Mouse (Mus musculus) heart, embryonic 12.5 days (tissue): ENCODE data around the gene Aldh1l1. TPM values are rescaled to one million over a fixed set of nuclear protein-coding genes. Genes with fewer than 3 reads are reported as not detected.

Source experiments
- ATAC-seq: fragments of 200-750 bp; cut with Nextera tagmentation; 2 replicates; pipeline ENCODE4 v1.8.0; 2017; ENCODE audit warnings: moderate TSS enrichment, moderate library complexity; ENCODE audit not compliant: insufficient number of reproducible peaks, low FRiP score
- H3K27ac ChIP-seq: fragments of 300-500 bp; sonication (generic); 2 replicates; pipeline ENCODE4 v1.5.1; 2016; ENCODE audit warnings: mild to moderate bottlenecking, moderate library complexity; ENCODE audit not compliant: poor library complexity, severe bottlenecking
- H3K27me3 ChIP-seq: fragments of 300-500 bp; sonication (generic); replicated peaks from 2 replicates; pipeline ENCODE4 v1.6.1; 2016; ENCODE audit warnings: mild to moderate bottlenecking, moderate library complexity
- H3K36me3 ChIP-seq: fragments of 300-500 bp; sonication (generic); 2 replicates; pipeline ENCODE4 v1.6.1; 2016; ENCODE audit warnings: mild to moderate bottlenecking, moderate library complexity
- H3K4me1 ChIP-seq: fragments of 300-500 bp; sonication (generic); replicated peaks from 2 replicates; pipeline ENCODE4 v1.6.1; 2016; ENCODE audit warnings: mild to moderate bottlenecking
- H3K4me2 ChIP-seq: fragments of 300-500 bp; sonication (generic); 2 replicates; pipeline ENCODE4 v1.6.1; 2016; ENCODE audit warnings: mild to moderate bottlenecking, moderate library complexity
- H3K4me3 ChIP-seq: fragments of 300-500 bp; sonication (generic); 2 replicates; pipeline ENCODE4 v1.5.1; 2016; ENCODE audit warnings: mild to moderate bottlenecking
- H3K9ac ChIP-seq: fragments of 300-500 bp; sonication (generic); 2 replicates; pipeline ENCODE4 v1.6.1; 2016; ENCODE audit warnings: mild to moderate bottlenecking, moderate library complexity
- H3K9me3 ChIP-seq: fragments of 300-500 bp; sonication (generic); replicated peaks from 2 replicates; pipeline ENCODE4 v1.6.1; 2016; ENCODE audit warnings: mild to moderate bottlenecking, moderate library complexity
- WGBS: fragments of 180-500 bp; shearing (Covaris S2); methylation state at CpG from one replicate; pipeline ENCODE4 v1.1.7; 2016; 5-methylcytosine and 5-hydroxymethylcytosine counted together
- polyA plus RNA-seq: library from polyadenylated mRNA; unstranded; fragments of >200 nt; fragmentation: Nextera tagmentation; extraction: Ambion mirVana; gene quantifications from 2 replicates; pipeline ENCODE4 v1.2.1, GENCODE M21; 2016

Aldh1l1 gene
- polyA plus RNA-seq, 1 experiment from 2014 or later, result 2.1 TPM

DNA sequence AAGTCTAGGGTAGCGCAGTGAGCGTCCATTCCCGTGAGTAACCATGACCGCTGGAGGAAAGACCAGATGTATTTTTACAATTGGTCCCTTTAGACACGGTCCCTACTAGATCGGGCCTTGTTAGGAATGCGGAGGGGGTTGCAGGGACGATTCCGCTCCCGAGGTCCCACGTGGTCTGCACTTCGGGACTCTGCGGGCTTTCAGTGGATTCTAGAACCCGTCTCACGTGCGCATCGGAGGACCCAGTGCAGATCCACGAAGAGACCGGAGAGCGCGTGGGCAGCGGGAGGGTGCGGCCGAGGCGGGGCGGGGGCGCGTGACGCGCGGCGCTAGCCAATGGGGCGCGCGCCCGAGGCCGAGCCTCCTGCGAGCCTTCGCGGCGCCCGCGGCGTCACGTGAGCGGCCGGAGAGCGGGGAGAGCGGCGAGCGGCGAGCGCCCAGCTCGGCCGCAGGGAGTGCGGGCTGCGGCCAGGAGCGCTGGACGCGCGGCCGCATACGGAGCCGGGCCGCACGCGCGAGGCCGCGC is 24.0 kb upstream of the Aldh1l1 start, which contains the start of gene Klf15:
Klf15 (plus strand) TSS at position 396 of the 526 bp plus-strand sequence.
- peak within 1 kb of the TSS; percentile 82 for H3K9ac ChIP-seq
- H3K36me3 ChIP-seq, result peaks cover 5% of the 10 kb centered on the region
- peaks cover 37% of the 10 kb centered on the region for H3K27me3 ChIP-seq
- H3K4me2 ChIP-seq, result peak within 1 kb of the TSS; percentile 99
- peak within 1 kb of the TSS; percentile 77 for H3K27ac ChIP-seq
- WGBS, result 3% methylated on average over 70 of the region's 70 CpGs
- peak; percentile 67 for ATAC-seq
- peaks cover 20% of the 10 kb centered on the region for H3K4me1 ChIP-seq
- peak within 1 kb of the TSS; percentile 76 for H3K4me3 ChIP-seq
- H3K9me3 ChIP-seq, result no peaks in the 10 kb centered on the region

DNA sequence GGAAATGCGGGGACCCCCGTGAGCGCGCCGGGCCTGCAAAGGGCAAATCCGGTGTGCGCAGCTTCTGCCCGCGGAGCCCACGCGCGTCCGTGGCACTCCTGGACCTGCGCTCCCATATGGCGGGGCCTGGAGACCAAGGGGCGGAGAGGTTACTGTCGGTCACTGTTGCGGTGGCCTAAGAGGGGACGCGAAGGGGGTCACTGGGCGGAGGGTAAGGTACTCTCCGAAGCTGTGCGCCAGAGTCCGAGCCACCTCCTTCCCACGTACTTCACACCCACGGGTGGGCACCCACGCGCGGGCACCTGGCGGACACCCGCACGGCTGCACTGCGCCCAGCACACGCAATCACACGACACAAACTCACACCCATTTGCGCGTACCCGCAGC is 23.4 kb upstream of the Aldh1l1 start:
- peak overlapping the region; percentile 77 for H3K27ac ChIP-seq
- ATAC-seq, result peak; percentile 49
- WGBS, result under 1% methylated on average over 38 of the region's 38 CpGs

DNA sequence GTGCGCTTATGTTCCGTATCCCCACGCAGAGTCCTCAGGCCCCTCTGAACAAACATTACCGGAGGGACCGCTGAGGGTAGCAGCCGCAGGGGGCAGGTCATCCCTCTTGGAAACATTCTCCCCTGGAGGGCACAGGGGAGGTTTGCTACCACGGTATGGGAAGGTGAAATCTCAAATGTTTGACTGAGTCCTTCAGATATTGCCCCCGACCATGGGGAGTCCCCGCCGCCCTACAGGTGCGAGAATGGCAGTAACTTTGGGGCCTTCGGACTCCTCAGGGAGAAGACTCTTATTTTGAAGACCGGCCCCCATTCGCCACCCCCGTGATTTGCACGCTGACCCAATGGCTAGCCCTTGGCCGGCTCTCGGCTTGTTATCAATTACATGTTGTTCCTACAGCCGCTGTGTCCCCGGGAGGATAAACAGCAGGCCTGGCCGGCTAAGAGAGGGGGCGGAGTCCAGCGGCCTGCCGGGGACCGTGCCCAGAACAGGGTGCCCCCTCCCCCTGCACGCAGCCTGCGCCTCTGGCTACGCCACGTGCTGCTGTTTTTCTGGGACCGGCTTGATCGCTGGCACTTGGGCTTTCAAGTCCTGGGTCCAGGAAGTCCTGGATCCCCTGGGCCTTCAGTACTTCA is 22.9 kb upstream of the Aldh1l1 start:
- peak overlapping the region; percentile 76 for H3K4me3 ChIP-seq
- no peaks in the 10 kb centered on the region for H3K9me3 ChIP-seq
- H3K4me1 ChIP-seq, result peaks cover 20% of the 10 kb centered on the region
- H3K9ac ChIP-seq, result peak overlapping the region; percentile 82
- ATAC-seq, result peak; percentile 85
- H3K4me2 ChIP-seq, result peak overlapping the region; percentile 99
- WGBS, result under 1% methylated on average over 31 of the region's 31 CpGs
- peaks cover 10% of the 10 kb centered on the region for H3K36me3 ChIP-seq
- H3K27me3 ChIP-seq, result peaks cover 37% of the 10 kb centered on the region
- peak overlapping the region; percentile 77 for H3K27ac ChIP-seq

More for the DNA sequence above, 23.4 kb upstream of the Aldh1l1 start:
- H3K9ac ChIP-seq, result peak overlapping the region; percentile 82
- peak overlapping the region; percentile 76 for H3K4me3 ChIP-seq
- H3K27me3 ChIP-seq, result peaks cover 37% of the 10 kb centered on the region
- H3K4me1 ChIP-seq, result peaks cover 20% of the 10 kb centered on the region
- H3K9me3 ChIP-seq, result no peaks in the 10 kb centered on the region
- peak overlapping the region; percentile 99 for H3K4me2 ChIP-seq
- peaks cover 10% of the 10 kb centered on the region for H3K36me3 ChIP-seq

DNA sequence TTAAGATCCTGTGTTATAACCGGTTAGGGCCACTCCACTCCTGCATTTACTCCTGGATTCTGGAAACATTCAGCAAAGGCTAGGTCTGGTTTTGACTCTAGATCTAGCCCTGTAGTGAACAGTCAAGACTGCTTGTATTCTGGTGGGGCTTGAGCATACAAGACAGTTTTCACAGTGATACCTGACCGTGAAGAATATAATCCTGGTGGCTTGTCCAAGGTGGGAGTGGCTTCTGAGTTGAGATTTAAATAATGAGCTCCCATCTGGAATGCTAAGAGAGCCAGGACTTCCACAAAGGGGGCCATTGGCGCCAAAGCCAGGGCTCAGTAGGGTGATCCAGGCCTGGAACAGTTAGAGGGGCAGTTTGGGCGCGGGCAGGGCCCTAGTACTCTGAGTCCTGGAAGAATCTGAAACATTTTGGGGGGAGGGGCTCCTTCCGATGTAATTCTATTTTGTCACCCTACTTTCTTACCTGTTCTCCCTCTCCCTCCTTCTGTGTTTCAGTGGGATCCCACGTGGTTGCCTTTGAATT is 22.3 kb upstream of the Aldh1l1 start:
- 26% methylated on average over 7 of the region's 7 CpGs for WGBS
- no peaks in the 10 kb centered on the region for H3K9me3 ChIP-seq
- H3K27me3 ChIP-seq, result peaks cover 37% of the 10 kb centered on the region
- H3K4me3 ChIP-seq, result peak overlapping the region; percentile 76
- peak overlapping the region; percentile 82 for H3K9ac ChIP-seq
- H3K36me3 ChIP-seq, result peaks cover 10% of the 10 kb centered on the region
- ATAC-seq, result no peak
- peaks cover 20% of the 10 kb centered on the region for H3K4me1 ChIP-seq
- peak overlapping the region; percentile 99 for H3K4me2 ChIP-seq
- H3K27ac ChIP-seq, result peak overlapping the region; percentile 71

DNA sequence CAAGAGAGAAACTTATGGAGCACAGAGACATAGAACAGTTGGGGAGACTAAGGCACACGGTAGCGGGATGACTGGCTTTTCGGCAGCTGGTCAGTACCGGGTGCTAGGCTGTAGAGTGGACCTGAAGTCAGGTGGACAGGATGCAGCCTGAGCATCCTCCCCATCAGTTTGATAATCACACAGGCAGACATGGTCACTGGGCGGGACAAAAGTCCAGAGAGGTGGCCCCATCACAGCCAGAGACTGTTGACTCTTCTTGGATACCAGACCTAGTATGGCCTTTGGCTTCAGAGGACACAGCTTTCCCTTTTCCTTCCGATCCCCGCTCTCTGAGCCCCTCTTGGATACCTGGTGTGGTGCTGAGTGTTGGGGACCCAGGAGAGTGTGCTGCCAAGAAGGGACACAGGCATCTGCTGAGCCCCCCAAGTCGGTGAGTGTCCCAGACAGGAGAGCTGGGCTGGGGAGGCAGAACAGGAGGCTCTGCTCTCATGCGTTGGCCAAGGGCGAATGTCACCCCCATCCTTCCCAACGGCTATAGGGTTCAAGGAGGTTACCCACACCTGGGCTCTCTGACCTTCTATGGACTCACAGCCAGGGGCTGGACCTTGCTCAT is 21.1 kb upstream of the Aldh1l1 start:
- H3K36me3 ChIP-seq, result peaks cover 10% of the 10 kb centered on the region
- H3K9me3 ChIP-seq, result no peaks in the 10 kb centered on the region
- no peak overlapping the region for H3K9ac ChIP-seq
- 88% methylated on average over 11 of the region's 11 CpGs for WGBS
- no peak overlapping the region for H3K4me3 ChIP-seq
- H3K4me2 ChIP-seq, result no peak overlapping the region
- H3K27me3 ChIP-seq, result peaks cover 29% of the 10 kb centered on the region
- no peak for ATAC-seq
- no peak overlapping the region for H3K27ac ChIP-seq
- H3K4me1 ChIP-seq, result peaks cover 20% of the 10 kb centered on the region

DNA sequence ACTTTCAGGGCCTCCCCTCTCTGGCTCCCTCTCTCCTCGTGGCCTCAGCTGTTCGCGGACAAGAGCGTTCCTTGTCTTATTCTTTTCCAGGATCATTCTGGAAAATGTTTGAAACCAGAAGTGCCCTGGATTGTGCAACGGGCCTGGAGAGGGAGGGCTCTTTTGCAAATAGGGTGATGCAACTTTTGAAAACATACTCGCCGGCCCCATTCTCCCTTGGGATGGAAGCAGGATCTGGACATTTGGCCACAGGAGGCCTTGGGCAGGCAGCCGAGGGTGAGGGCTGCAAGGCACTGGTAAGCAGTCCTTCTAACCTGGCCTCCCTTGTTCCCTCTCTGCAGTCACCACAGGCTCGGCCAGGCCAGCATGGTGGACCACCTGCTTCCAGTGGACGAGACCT is 20.1 kb upstream of the Aldh1l1 start:
- Histone ChIP-seq H3K9ac (no peak overlapping the region), H3K4me1 (peaks cover 26% of the 10 kb centered on the region), H3K27ac (no peak overlapping the region), H3K4me2 (no peak overlapping the region), H3K4me3 (no peak overlapping the region), H3K27me3 (peaks cover 19% of the 10 kb centered on the region), H3K9me3 (no peaks in the 10 kb centered on the region), H3K36me3 (peaks cover 10% of the 10 kb centered on the region)
- no peak for ATAC-seq
- WGBS, result 76% methylated on average over 10 of the region's 10 CpGs

DNA sequence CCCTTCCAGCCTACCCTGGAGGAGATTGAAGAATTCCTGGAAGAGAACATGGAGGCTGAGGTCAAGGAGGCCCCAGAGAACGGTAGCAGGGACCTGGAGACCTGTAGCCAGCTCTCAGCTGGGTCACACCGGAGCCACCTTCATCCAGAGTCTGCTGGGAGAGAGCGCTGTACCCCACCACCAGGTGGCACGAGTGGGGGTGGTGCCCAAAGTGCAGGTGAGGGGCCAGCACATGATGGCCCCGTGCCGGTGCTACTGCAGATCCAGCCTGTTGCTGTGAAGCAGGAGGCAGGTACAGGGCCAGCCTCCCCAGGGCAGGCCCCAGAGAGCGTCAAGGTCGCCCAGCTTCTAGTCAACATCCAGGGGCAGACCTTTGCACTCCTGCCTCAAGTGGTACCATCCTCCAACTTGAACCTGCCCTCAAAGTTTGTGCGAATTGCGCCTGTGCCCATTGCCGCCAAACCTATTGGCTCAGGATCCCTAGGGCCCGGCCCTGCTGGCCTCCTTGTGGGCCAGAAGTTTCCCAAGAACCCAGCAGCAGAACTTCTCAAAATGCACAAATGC is 19.3 kb upstream of the Aldh1l1 start:
- no peak for ATAC-seq
- H3K4me3 ChIP-seq, result no peak overlapping the region
- no peak overlapping the region for H3K4me2 ChIP-seq
- no peak overlapping the region for H3K9ac ChIP-seq
- peaks cover 11% of the 10 kb centered on the region for H3K27me3 ChIP-seq
- no peak overlapping the region for H3K27ac ChIP-seq
- no peaks in the 10 kb centered on the region for H3K9me3 ChIP-seq
- peaks cover 10% of the 10 kb centered on the region for H3K36me3 ChIP-seq
- WGBS, result 86% methylated on average over 12 of the region's 12 CpGs
- H3K4me1 ChIP-seq, result peaks cover 31% of the 10 kb centered on the region

DNA sequence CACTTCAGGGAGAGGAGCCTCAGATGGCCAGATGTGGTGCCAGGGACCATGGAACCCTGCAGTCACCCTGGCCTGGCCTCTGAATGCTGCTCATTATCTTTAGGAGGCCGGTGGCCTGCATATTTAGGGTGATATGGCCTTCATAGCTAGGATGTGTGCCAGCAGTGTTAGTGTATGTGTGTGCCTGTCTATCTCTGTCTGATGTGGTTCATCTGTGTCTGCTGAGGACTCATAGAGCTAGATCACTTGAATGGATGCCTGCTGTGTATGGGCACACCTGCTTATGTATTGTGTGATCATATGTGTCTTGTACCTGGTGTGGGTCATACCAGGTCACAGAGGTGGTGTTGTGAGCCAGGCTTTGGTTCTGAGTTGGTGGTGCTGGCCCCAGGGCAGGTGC is 18.0 kb upstream of the Aldh1l1 start:
- H3K36me3 ChIP-seq, result peaks cover 10% of the 10 kb centered on the region
- H3K4me3 ChIP-seq, result no peak overlapping the region
- 50% methylated on average over 1 of the region's 1 CpGs for WGBS
- H3K27ac ChIP-seq, result no peak overlapping the region
- no peak overlapping the region for H3K9ac ChIP-seq
- H3K27me3 ChIP-seq, result peaks cover 7% of the 10 kb centered on the region; the same call in 1 of the 2 replicates
- H3K9me3 ChIP-seq, result no peaks in the 10 kb centered on the region
- ATAC-seq, result no peak
- H3K4me1 ChIP-seq, result peaks cover 24% of the 10 kb centered on the region
- H3K4me2 ChIP-seq, result no peak overlapping the region

DNA sequence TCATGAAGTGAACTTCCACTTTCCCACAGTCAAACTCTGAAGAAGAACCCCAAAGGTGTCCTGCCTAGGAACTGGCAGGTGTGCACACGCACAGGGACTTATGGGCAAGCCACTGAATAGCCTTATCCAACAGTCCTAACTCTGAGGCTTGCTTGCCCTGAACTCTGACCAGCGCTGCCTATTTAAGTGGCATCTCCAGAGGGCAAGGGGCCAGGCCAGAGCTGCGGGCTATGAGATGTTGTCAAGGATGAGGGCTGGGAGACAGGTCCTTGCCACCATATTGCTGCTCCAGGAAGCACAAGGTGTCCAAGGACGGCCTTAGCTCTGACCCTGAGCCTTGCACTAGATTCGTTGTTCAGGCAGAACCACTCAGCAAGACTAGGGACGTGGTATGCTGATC is 17.2 kb upstream of the Aldh1l1 start:
- Histone ChIP-seq H3K27ac (no peak overlapping the region), H3K9me3 (no peaks in the 10 kb centered on the region), H3K4me2 (no peak overlapping the region), H3K9ac (no peak overlapping the region), H3K27me3 (peaks cover 7% of the 10 kb centered on the region; the same call in 1 of the 2 replicates), H3K4me1 (peaks cover 19% of the 10 kb centered on the region), H3K36me3 (peaks cover 10% of the 10 kb centered on the region), H3K4me3 (no peak overlapping the region)
- ATAC-seq, result no peak
- WGBS, result 89% methylated on average over 6 of the region's 6 CpGs

DNA sequence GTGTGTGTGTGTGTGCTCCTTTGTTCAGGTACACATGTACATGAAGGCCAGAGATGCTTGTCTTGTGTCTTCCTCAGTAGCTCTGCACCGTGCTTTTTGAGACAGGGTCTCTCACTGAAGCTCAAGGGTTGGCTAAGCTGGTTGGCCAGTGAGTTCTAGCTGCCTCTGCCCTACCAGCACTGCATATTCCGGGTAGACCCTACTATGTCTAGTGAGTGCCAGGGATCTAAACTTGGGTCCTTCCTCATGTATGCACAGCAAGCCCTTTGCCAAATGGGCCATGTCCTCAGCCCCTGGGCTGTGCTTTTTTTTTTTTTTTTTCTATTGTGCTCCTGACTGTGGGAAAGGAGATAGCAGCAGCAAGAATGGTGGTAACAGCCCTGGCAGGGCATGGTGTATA is 16.0 kb upstream of the Aldh1l1 start:
- Histone ChIP-seq H3K27ac (no peak overlapping the region), H3K4me1 (peaks cover 15% of the 10 kb centered on the region), H3K4me2 (no peak overlapping the region)

More for the DNA sequence above, 16.0 kb upstream of the Aldh1l1 start:
- 91% methylated on average over 2 of the region's 2 CpGs for WGBS
- peaks cover 10% of the 10 kb centered on the region for H3K36me3 ChIP-seq
- H3K27me3 ChIP-seq, result peaks cover 3% of the 10 kb centered on the region; the same call in 1 of the 2 replicates
- H3K4me3 ChIP-seq, result no peak overlapping the region
- H3K9me3 ChIP-seq, result no peaks in the 10 kb centered on the region
- no peak overlapping the region for H3K9ac ChIP-seq
- no peak for ATAC-seq
